27 mouse cellular contexts compared by ENCODE assay signal in genomic region chr17:32477204-32477603, GRCm38 (mm10). TPM values are rescaled to one million over a fixed set of nuclear protein-coding genes. Genes with fewer than 3 reads are reported as not detected.
DNase-seq lines count a peak whose midpoint lies in the region; ATAC-seq and TF ChIP-seq lines count a peak whose summit lies in the region.
"Had no signal": no experiment of that assay in that cellular context is flagged by ENCODE, and none has a peak within 500 bp of the region (broad histone marks: within the 10 kb centered on the region; RNA-seq: fewer than 3 reads in every experiment).

No protein-coding gene starts in this region.

- no peak overlapping the region for H3K4me3 ChIP-seq in liver, postnatal 0 days (ENCODE audit: low read depth, low read length)
- H3K4me3 ChIP-seq in liver, embryonic 13.5 days (replicated peaks) = no peak overlapping the region
- H3K4me3 ChIP-seq: embryonic facial prominence, embryonic 13.5 days; embryonic facial prominence, embryonic 15.5 days; erythroblast, embryonic 14.5 days; forebrain, embryonic 10.5 days; forebrain, embryonic 12.5 days had no signal

- H3K9me3 ChIP-seq in liver, postnatal 0 days (ENCODE audit: low read length) = no peaks in the 10 kb centered on the region
- H3K9me3 ChIP-seq in liver, embryonic 13.5 days (replicated peaks) = no peaks in the 10 kb centered on the region
- H3K9me3 ChIP-seq: embryonic facial prominence, embryonic 13.5 days; embryonic facial prominence, embryonic 15.5 days; forebrain, embryonic 10.5 days; forebrain, embryonic 12.5 days; G1E had no signal

- no peak for ATAC-seq in liver, postnatal 0 days
- peak; percentile 65 for ATAC-seq in liver, embryonic 13.5 days (ENCODE audit: low read depth)
- ATAC-seq: CD4-positive, CD25-positive, alpha-beta regulatory T cell, adult 4 months; forebrain, embryonic 14.5 days; forebrain, embryonic 16.5 days; Patski had no signal

- WGBS in liver, postnatal 0 days (ENCODE audit: insufficient replicate concordance) = 61% methylated on average over 1 of the region's 1 CpGs
- WGBS in liver, embryonic 13.5 days (ENCODE audit: insufficient replicate concordance) = 57% methylated on average over 1 of the region's 1 CpGs

- H3K27ac ChIP-seq in liver, postnatal 0 days (ENCODE audit: low read depth) = no peak overlapping the region
- no peak overlapping the region for H3K27ac ChIP-seq in liver, embryonic 13.5 days
- H3K27ac ChIP-seq: embryonic facial prominence, embryonic 13.5 days; embryonic facial prominence, embryonic 15.5 days; forebrain, embryonic 10.5 days; forebrain, embryonic 12.5 days had no signal

- no peak overlapping the region for H3K4me2 ChIP-seq in liver, postnatal 0 days (ENCODE audit: low read depth, low read length)
- H3K4me2 ChIP-seq in liver, embryonic 13.5 days = no peak overlapping the region
- H3K4me2 ChIP-seq: embryonic facial prominence, embryonic 13.5 days; embryonic facial prominence, embryonic 15.5 days; forebrain, embryonic 12.5 days had no signal

- no peak for TF ChIP-seq EP300 in liver, postnatal 0 days (IDR thresholded peaks at IDR 0.05; ENCODE audit: low read depth)

- no peak for TF ChIP-seq CTCF in liver, postnatal 0 days (IDR thresholded peaks at IDR 0.05; ENCODE audit: low read depth)

- no peaks in the 10 kb centered on the region for H3K27me3 ChIP-seq in liver, postnatal 0 days (ENCODE audit: insufficient read depth, low read length)
- peaks cover 19% of the 10 kb centered on the region for H3K27me3 ChIP-seq in liver, embryonic 13.5 days
- H3K27me3 ChIP-seq: CH12.LX had no signal

- peaks cover 3% of the 10 kb centered on the region; the same call in 1 of the 2 replicates for H3K4me1 ChIP-seq in liver, postnatal 0 days (ENCODE audit: insufficient read depth)
- H3K4me1 ChIP-seq in liver, embryonic 13.5 days (replicated peaks) = peaks cover 23% of the 10 kb centered on the region
- H3K4me1 ChIP-seq: embryonic facial prominence, embryonic 13.5 days; embryonic facial prominence, embryonic 15.5 days; forebrain, embryonic 12.5 days had no signal

- H3K9ac ChIP-seq in liver, postnatal 0 days (replicated peaks) = no peak overlapping the region
- H3K9ac ChIP-seq in liver, embryonic 13.5 days = no peak overlapping the region
- H3K9ac ChIP-seq: embryonic facial prominence, embryonic 13.5 days; embryonic facial prominence, embryonic 15.5 days; forebrain, embryonic 12.5 days had no signal

- DNase-seq in liver = peak; percentile 9
- DNase-seq in liver, postnatal 0 days = no peak
- no peak for DNase-seq in liver, embryonic 13.5 days
- DNase-seq in cerebellum, adult 9-11 months = no peak
- no peak for DNase-seq in adrenal gland, adult 2 months
- DNase-seq: adrenal gland, adult 8-10 months; adrenal gland, postnatal 14 days; adrenal gland, postnatal 36 days; B cell, adult 2 months; cerebellum, adult 11-12 months; cerebellum, adult 2 months; cerebellum, adult 9-10 months; cerebellum, postnatal 14 days; cerebellum, postnatal 36 days; embryo, embryonic 11 days had no signal

- H3K36me3 ChIP-seq in liver, postnatal 0 days (replicated peaks; ENCODE audit: insufficient read depth, low read length) = no peaks in the 10 kb centered on the region
- no peaks in the 10 kb centered on the region for H3K36me3 ChIP-seq in liver, embryonic 13.5 days
- H3K36me3 ChIP-seq: embryonic facial prominence, embryonic 13.5 days; embryonic facial prominence, embryonic 15.5 days; forebrain, embryonic 10.5 days; forebrain, embryonic 12.5 days; G1E had no signal

RNA-seq across cellular contexts. Expression of gene Cyp4f39, which starts 24.7 kb away (rescaled TPM):
- 0.22 and 0.32 TPM in 2 replicates for polyA plus RNA-seq in liver, postnatal 0 days (2015; fragmentation: Nextera tagmentation; extraction: Ambion mirVana)
- polyA plus RNA-seq in liver, embryonic 13.5 days (2015; fragmentation: Nextera tagmentation; extraction: Ambion mirVana) = 0.46 and 1.0 TPM in 2 replicates
- not detected for total RNA-seq in adrenal gland, adult 2 months (2021)
- polyA plus RNA-seq in adrenal gland, adult 2 months (2012; rRNA removed) = not detected in 2 replicates
- total RNA-seq: adrenal gland, adult 8-10 months; adrenal gland, postnatal 14 days; adrenal gland, postnatal 36 days had no signal
- polyA plus RNA-seq: G1E, Patski had no signal

RNA-seq across cellular contexts. Expression of gene Cyp4f17, which starts 28.6 kb away (rescaled TPM):
- 2.7 and 2.9 TPM in 2 replicates for polyA plus RNA-seq in liver, postnatal 0 days (2015; fragmentation: Nextera tagmentation; extraction: Ambion mirVana)
- 0.47 and 0.60 TPM in 2 replicates for polyA plus RNA-seq in liver, embryonic 13.5 days (2015; fragmentation: Nextera tagmentation; extraction: Ambion mirVana)
- 10 to 100 TPM in 1 of 2 experiments, 1 to 10 TPM in 1; 7.2 to 10.3 TPM for total RNA-seq in adrenal gland, adult 2 months (2021)
- 13.0 and 16.2 TPM in 2 replicates for polyA plus RNA-seq in adrenal gland, adult 2 months (2012; rRNA removed)
- polyA plus RNA-seq: erythroblast, embryonic 14.5 days had no signal

RNA-seq across cellular contexts. Expression of gene Pglyrp2, which starts 53.2 kb away (rescaled TPM):
- 48.4 and 53.7 TPM in 2 replicates for polyA plus RNA-seq in liver, postnatal 0 days (2015; fragmentation: Nextera tagmentation; extraction: Ambion mirVana)
- polyA plus RNA-seq in liver, embryonic 13.5 days (2015; fragmentation: Nextera tagmentation; extraction: Ambion mirVana) = 2.3 and 2.6 TPM in 2 replicates
- under 1 TPM; 0.29 to 0.35 TPM for total RNA-seq in adrenal gland, adult 2 months (2021)
- polyA plus RNA-seq in adrenal gland, adult 2 months (2012; rRNA removed) = 0.82 and 0.87 TPM in 2 replicates
- polyA plus RNA-seq: cerebellum, adult 2 months; embryonic facial prominence, embryonic 11.5 days; forebrain, embryonic 12.5 days; forebrain, embryonic 14.5 days; forebrain, embryonic 16.5 days; Patski had no signal

RNA-seq across cellular contexts. Expression of gene Cyp4f16, which starts 59.2 kb away (rescaled TPM):
- polyA plus RNA-seq in liver, postnatal 0 days (2015; fragmentation: Nextera tagmentation; extraction: Ambion mirVana) = 5.9 and 6.9 TPM in 2 replicates
- 4.0 and 4.2 TPM in 2 replicates for polyA plus RNA-seq in liver, embryonic 13.5 days (2015; fragmentation: Nextera tagmentation; extraction: Ambion mirVana)
- total RNA-seq in adrenal gland, adult 2 months (2021) = 10 to 100 TPM; 10.8 to 11.3 TPM
- 10.2 and 13.0 TPM in 2 replicates for polyA plus RNA-seq in adrenal gland, adult 2 months (2012; rRNA removed)
- polyA plus RNA-seq: G1E had no signal

Comparison
In these comparisons a context has a peak if more than half of its experiments do, and no peak if none do; other contexts are left out.
1. RNA of gene Pglyrp2, which starts 53.2 kb away (polyA plus RNA-seq): 48.4 to 53.7 TPM in liver, postnatal 0 days; 2.3 to 2.6 TPM in liver, embryonic 13.5 days and 0.82 to 0.87 TPM in adrenal gland, adult 2 months; every median in the first group is over 10 times any median in the second.